Mouse (Mus musculus): ENCODE measurements around the gene AI597479.

- TF ChIP-seq CTCF (conservative IDR thresholded peaks at IDR 0.05; ENCODE audit: insufficient read depth, insufficient read length, low read depth, low read length), result peak; percentile 82
- no peak for TF ChIP-seq POLR2A (IDR thresholded peaks at IDR 0.05; ENCODE audit: low read depth, low read length)
Measured at GRCm38 (mm10) chr1:43065615-43066310, 32.7 kb upstream of the AI597479 start.

Data from kidney, adult 2 months (tissue).